Comparison of ENCODE assay signal across 9 mouse cellular contexts in genomic region chr11:73235990-73236701, GRCm38 (mm10). TPM values are rescaled to one million over a fixed set of nuclear protein-coding genes. Genes with fewer than 3 reads are reported as not detected.
DNase-seq lines count a peak whose midpoint lies in the region; ATAC-seq and TF ChIP-seq lines count a peak whose summit lies in the region.
"Had no signal": no experiment of that assay in that cellular context is flagged by ENCODE, and none has a peak within 500 bp of the region (broad histone marks: within the 10 kb centered on the region; RNA-seq: fewer than 3 reads in every experiment).

No protein-coding gene starts in this region.

- TF ChIP-seq POLR2A in liver, adult 2 months (IDR thresholded peaks at IDR 0.05; ENCODE audit: extremely low read depth, insufficient read depth, low read length): no peak

- no peak for TF ChIP-seq CTCF in liver, adult 2 months (IDR thresholded peaks at IDR 0.05; ENCODE audit: low read depth, low read length)
- TF ChIP-seq CTCF in liver, postnatal 0 days (IDR thresholded peaks at IDR 0.05; ENCODE audit: low read depth): no peak
- no peak for TF ChIP-seq CTCF in hindbrain, postnatal 0 days (IDR thresholded peaks at IDR 0.05; ENCODE audit: low read depth)

- no peak overlapping the region for H3K27ac ChIP-seq in liver, adult 2 months (replicated peaks; ENCODE audit: insufficient read depth, low read depth, low read length)
- no peak overlapping the region for H3K27ac ChIP-seq in liver, postnatal 0 days (ENCODE audit: low read depth)
- peak overlapping the region; percentile 42; the same call in 1 of the 2 replicates for H3K27ac ChIP-seq in hindbrain, postnatal 0 days
- no peak overlapping the region for H3K27ac ChIP-seq in liver, embryonic 12.5 days

- peak; percentile 79 for DNase-seq in liver, adult 2 months (ENCODE audit: extremely low read depth, low read depth, low spot score)
- DNase-seq in liver, postnatal 0 days: no peak
- DNase-seq in fat pad, adult 2 months (ENCODE audit: extremely low read depth, low read depth, low spot score): peak; percentile 82
- DNase-seq in hindbrain, postnatal 0 days (ENCODE audit: low spot score): peak; percentile 68
- peak; percentile 34 for DNase-seq in lung, postnatal 14 days
- DNase-seq in right cerebral cortex, postnatal 14 days: no peak
- no peak for DNase-seq in thymus, postnatal 14 days

- no peaks in the 10 kb centered on the region for H3K79me2 ChIP-seq in liver, adult 2 months (ENCODE audit: control insufficient read depth, insufficient read depth, low read length)

- no peak overlapping the region for H3K4me3 ChIP-seq in liver, adult 2 months (ENCODE audit: insufficient read depth, low read depth, low read length)
- no peak overlapping the region for H3K4me3 ChIP-seq in liver, postnatal 0 days (ENCODE audit: low read depth, low read length)
- no peak overlapping the region for H3K4me3 ChIP-seq in hindbrain, postnatal 0 days (ENCODE audit: low read length)
- H3K4me3 ChIP-seq in liver, embryonic 12.5 days: no peak overlapping the region
- H3K4me3 ChIP-seq: erythroblast, embryonic 14.5 days had no signal

- no peak for ATAC-seq in liver, postnatal 0 days
- peak; percentile 57; the same call in 1 of the 2 replicates for ATAC-seq in hindbrain, postnatal 0 days
- ATAC-seq in liver, embryonic 12.5 days: no peak

- WGBS in liver, adult 2 months: 18% methylated on average over 5 of the region's 5 CpGs
- 25% methylated on average over 5 of the region's 5 CpGs for WGBS in liver, postnatal 0 days (ENCODE audit: insufficient replicate concordance)
- 23% methylated on average over 5 of the region's 5 CpGs for whole genome bisulfite sequencing in hindbrain, postnatal 0 days
- WGBS in liver, embryonic 12.5 days (ENCODE audit: insufficient replicate concordance): 28% methylated on average over 5 of the region's 5 CpGs

- peaks cover 7% of the 10 kb centered on the region; the same call in 1 of the 2 replicates for H3K4me1 ChIP-seq in liver, adult 2 months (ENCODE audit: control insufficient read depth, insufficient read depth, low read length)
- H3K4me1 ChIP-seq in liver, postnatal 0 days (ENCODE audit: insufficient read depth): no peaks in the 10 kb centered on the region; the same call in 1 of the 2 replicates
- 0 out of 2 replicates have a peak, but pooled peaks cover 6% of the 10 kb centered on the region for H3K4me1 ChIP-seq in hindbrain, postnatal 0 days (ENCODE audit: insufficient read depth, low read length)
- no peaks in the 10 kb centered on the region for H3K4me1 ChIP-seq in liver, embryonic 12.5 days

- no peak overlapping the region for H3K4me2 ChIP-seq in liver, postnatal 0 days (ENCODE audit: low read depth, low read length)
- H3K4me2 ChIP-seq in hindbrain, postnatal 0 days (ENCODE audit: low read depth, low read length): no peak overlapping the region
- H3K4me2 ChIP-seq in liver, embryonic 12.5 days: no peak overlapping the region

- H3K9me3 ChIP-seq in liver, postnatal 0 days (ENCODE audit: low read length): no peaks in the 10 kb centered on the region
- H3K9me3 ChIP-seq in hindbrain, postnatal 0 days (ENCODE audit: low read length): no peaks in the 10 kb centered on the region
- no peaks in the 10 kb centered on the region for H3K9me3 ChIP-seq in liver, embryonic 12.5 days (replicated peaks)

- no peaks in the 10 kb centered on the region for H3K27me3 ChIP-seq in liver, adult 2 months (ENCODE audit: control insufficient read depth, insufficient read depth, low read length)
- no peaks in the 10 kb centered on the region for H3K27me3 ChIP-seq in liver, postnatal 0 days (ENCODE audit: insufficient read depth, low read length)
- H3K27me3 ChIP-seq in hindbrain, postnatal 0 days (ENCODE audit: insufficient read depth, low read length): no peaks in the 10 kb centered on the region
- H3K27me3 ChIP-seq in liver, embryonic 12.5 days (replicated peaks): no peaks in the 10 kb centered on the region

- no peak overlapping the region for H3K9ac ChIP-seq in liver, adult 2 months (ENCODE audit: low read depth, low read length)
- H3K9ac ChIP-seq in liver, postnatal 0 days (replicated peaks): no peak overlapping the region
- H3K9ac ChIP-seq in hindbrain, postnatal 0 days (replicated peaks; ENCODE audit: low read length): no peak overlapping the region
- H3K9ac ChIP-seq in liver, embryonic 12.5 days: no peak overlapping the region

- no peaks in the 10 kb centered on the region for H3K36me3 ChIP-seq in liver, adult 2 months (ENCODE audit: control insufficient read depth, insufficient read depth, low read length)
- H3K36me3 ChIP-seq in liver, postnatal 0 days (replicated peaks; ENCODE audit: insufficient read depth, low read length): no peaks in the 10 kb centered on the region
- H3K36me3 ChIP-seq in hindbrain, postnatal 0 days (ENCODE audit: insufficient read depth, low read length): no peaks in the 10 kb centered on the region
- H3K36me3 ChIP-seq in liver, embryonic 12.5 days: no peaks in the 10 kb centered on the region

- no peak for TF ChIP-seq EP300 in liver, postnatal 0 days (IDR thresholded peaks at IDR 0.05; ENCODE audit: low read depth)

RNA-seq across cellular contexts. Expression of gene Trpv1, which starts 2.1 kb away (rescaled TPM):
- 0.18 and 0.20 TPM in 2 replicates for total RNA-seq in liver, adult 2 months (2014; rRNA removed)
- 0.06 and 0.28 TPM in 2 replicates for polyA plus RNA-seq in liver, adult 2 months (2012; rRNA removed)
- polyA plus RNA-seq in liver, postnatal 0 days (2015; fragmentation: Nextera tagmentation; extraction: Ambion mirVana): 0.07 TPM in 2 replicates
- total RNA-seq in hindbrain, postnatal 0 days (2014; rRNA removed): 0.63 and 1.6 TPM in 2 replicates
- 0.29 and 0.30 TPM in 2 replicates for polyA plus RNA-seq in hindbrain, postnatal 0 days (2015; fragmentation: Nextera tagmentation; extraction: Ambion mirVana)
- not detected in 2 replicates for polyA plus RNA-seq in liver, embryonic 12.5 days (2016; fragmentation: Nextera tagmentation; extraction: Ambion mirVana)
- polyA plus RNA-seq: erythroblast, embryonic 14.5 days had no signal

RNA-seq across cellular contexts. Expression of gene Trpv3, which starts 31.0 kb away (rescaled TPM):
- total RNA-seq in liver, adult 2 months (2014; rRNA removed): under 0.01 TPM in 2 replicates
- polyA plus RNA-seq in liver, adult 2 months (2012; rRNA removed): 0.01 TPM in 2 replicates
- 0.02 and 0.05 TPM in 2 replicates for polyA plus RNA-seq in liver, postnatal 0 days (2015; fragmentation: Nextera tagmentation; extraction: Ambion mirVana)
- total RNA-seq in hindbrain, postnatal 0 days (2014; rRNA removed): 0.36 and 0.52 TPM in 2 replicates
- 0.24 and 0.30 TPM in 2 replicates for polyA plus RNA-seq in hindbrain, postnatal 0 days (2015; fragmentation: Nextera tagmentation; extraction: Ambion mirVana)
- not detected in 2 replicates for polyA plus RNA-seq in liver, embryonic 12.5 days (2016; fragmentation: Nextera tagmentation; extraction: Ambion mirVana)

RNA-seq across cellular contexts. Expression of gene Shpk, which starts 36.9 kb away (rescaled TPM):
- total RNA-seq in liver, adult 2 months (2014; rRNA removed): 38.3 and 38.6 TPM in 2 replicates
- 43.5 and 44.5 TPM in 2 replicates for polyA plus RNA-seq in liver, adult 2 months (2012; rRNA removed)
- polyA plus RNA-seq in liver, postnatal 0 days (2015; fragmentation: Nextera tagmentation; extraction: Ambion mirVana): 8.1 and 8.2 TPM in 2 replicates
- 2.2 and 3.4 TPM in 2 replicates for total RNA-seq in hindbrain, postnatal 0 days (2014; rRNA removed)
- polyA plus RNA-seq in hindbrain, postnatal 0 days (2015; fragmentation: Nextera tagmentation; extraction: Ambion mirVana): 2.2 and 2.8 TPM in 2 replicates
- 2.1 and 2.3 TPM in 2 replicates for polyA plus RNA-seq in liver, embryonic 12.5 days (2016; fragmentation: Nextera tagmentation; extraction: Ambion mirVana)

RNA-seq across cellular contexts. Expression of gene Ctns, which starts 37.3 kb away (rescaled TPM):
- total RNA-seq in liver, adult 2 months (2014; rRNA removed): 11.5 and 15.6 TPM in 2 replicates
- 13.1 and 16.6 TPM in 2 replicates for polyA plus RNA-seq in liver, adult 2 months (2012; rRNA removed)
- 7.3 and 8.4 TPM in 2 replicates for polyA plus RNA-seq in liver, postnatal 0 days (2015; fragmentation: Nextera tagmentation; extraction: Ambion mirVana)
- total RNA-seq in hindbrain, postnatal 0 days (2014; rRNA removed): 20.2 and 20.9 TPM in 2 replicates
- polyA plus RNA-seq in hindbrain, postnatal 0 days (2015; fragmentation: Nextera tagmentation; extraction: Ambion mirVana): 13.0 and 14.0 TPM in 2 replicates
- polyA plus RNA-seq in liver, embryonic 12.5 days (2016; fragmentation: Nextera tagmentation; extraction: Ambion mirVana): 7.5 and 8.2 TPM in 2 replicates

RNA-seq across cellular contexts. Expression of gene Tax1bp3, which starts 59.3 kb away (rescaled TPM):
- total RNA-seq in liver, adult 2 months (2014; rRNA removed): 11.5 and 13.2 TPM in 2 replicates
- polyA plus RNA-seq in liver, adult 2 months (2012; rRNA removed): 16.6 and 19.4 TPM in 2 replicates
- 32.7 and 35.6 TPM in 2 replicates for polyA plus RNA-seq in liver, postnatal 0 days (2015; fragmentation: Nextera tagmentation; extraction: Ambion mirVana)
- total RNA-seq in hindbrain, postnatal 0 days (2014; rRNA removed): 34.7 and 46.4 TPM in 2 replicates
- polyA plus RNA-seq in hindbrain, postnatal 0 days (2015; fragmentation: Nextera tagmentation; extraction: Ambion mirVana): 95.7 and 97.7 TPM in 2 replicates
- polyA plus RNA-seq in liver, embryonic 12.5 days (2016; fragmentation: Nextera tagmentation; extraction: Ambion mirVana): 44.2 and 44.5 TPM in 2 replicates

Comparison
In these comparisons a context has a peak if more than half of its experiments do, and no peak if none do; other contexts are left out.
1. DNase-seq: peak in liver, adult 2 months (single experiment), fat pad, adult 2 months (single experiment), hindbrain, postnatal 0 days (single experiment) and lung, postnatal 14 days (single experiment); none in liver, postnatal 0 days (single experiment), right cerebral cortex, postnatal 14 days (single experiment) and thymus, postnatal 14 days (single experiment).